Mouse (Mus musculus) lung, adult 2 months (tissue): ENCODE measurements at regions not wholly inside any gene's neighbourhood (a gene's known extent, or its start where the extent isn't known, plus 50 kb on each side); places are given as distances from the start of the nearest gene placed in this dataset.

ENCODE experiments used
- CTCF ChIP-seq: fragments of 200-500 bp; IDR thresholded peaks from 2 replicates; pipeline ENCODE4 v1.5.1; 2011; ENCODE audit warnings: mild to moderate bottlenecking, low read length, control low read depth; ENCODE audit not compliant: insufficient read depth
- POLR2A ChIP-seq: fragments of 200-500 bp; IDR thresholded peaks from 2 replicates; pipeline ENCODE4 v1.6.1; 2011; ENCODE audit warnings: low read depth, mild to moderate bottlenecking, control low read depth, low read length, borderline replicate concordance; ENCODE audit errors: extremely low read depth

GRCm38 (mm10) chr8:41648276-41648675 is 231.4 kb upstream of the Frg1 start:
- no peak for TF ChIP-seq CTCF
- TF ChIP-seq POLR2A = no peak
